ENCODE assay signal across 8 mouse cellular contexts in the genomic region with DNA sequence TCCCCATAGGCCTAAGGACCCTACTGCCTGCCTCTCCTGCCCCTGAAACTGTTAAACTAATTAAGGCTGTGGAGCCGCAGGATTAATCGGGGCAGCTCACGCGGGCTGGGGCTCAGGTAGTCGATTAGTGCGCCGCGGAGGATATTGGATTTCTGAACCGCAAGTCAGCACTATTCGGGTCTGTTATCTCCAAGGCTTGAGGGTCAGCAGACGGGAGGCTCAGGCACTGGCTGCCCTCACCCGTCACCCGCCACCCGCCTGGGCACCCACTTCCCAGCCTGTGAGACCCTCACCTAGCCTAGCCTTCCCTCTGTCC. TPM values are rescaled to one million over a fixed set of nuclear protein-coding genes. Genes with fewer than 3 reads are reported as not detected.
DNase-seq lines count a peak whose midpoint lies in the region; ATAC-seq and TF ChIP-seq lines count a peak whose summit lies in the region.

No protein-coding gene starts in this region.

- DNase-seq in heart, postnatal 4 days = no peak
- no peak for DNase-seq in ES-E14 (ENCODE audit: low read depth, low spot score)
- DNase-seq in forebrain, postnatal 0 days = no peak
- peak; percentile 86 for DNase-seq in midbrain, embryonic 11.5 days (ENCODE audit: low spot score, missing footprints)
- no peak for DNase-seq in frontal cortex, postnatal 10 days (ENCODE audit: low spot score in 2 of 2)
- DNase-seq in left cerebral cortex, postnatal 10 days (ENCODE audit: extremely low spot score in 1 of 2, low spot score in 2 of 2) = no peak
- no peak for DNase-seq in lung, adult 18-20 months

- H3K9me3 ChIP-seq in heart, embryonic 13.5 days = no peaks in the 10 kb centered on the region
- H3K9me3 ChIP-seq in ES-E14 (ENCODE audit: control insufficient read depth, insufficient read depth, low read depth, low read length) = no peaks in the 10 kb centered on the region
- no peaks in the 10 kb centered on the region for H3K9me3 ChIP-seq in forebrain, postnatal 0 days (ENCODE audit: low read length)
- H3K9me3 ChIP-seq in midbrain, embryonic 11.5 days (ENCODE audit: control insufficient read depth, low read length) = no peaks in the 10 kb centered on the region

- H3K27me3 ChIP-seq in heart, embryonic 13.5 days (replicated peaks) = no peaks in the 10 kb centered on the region
- no peaks in the 10 kb centered on the region for H3K27me3 ChIP-seq in forebrain, postnatal 0 days (ENCODE audit: insufficient read depth, low read length)
- no peaks in the 10 kb centered on the region for H3K27me3 ChIP-seq in midbrain, embryonic 11.5 days (ENCODE audit: control insufficient read depth, insufficient read depth, low read length)

- H3K4me3 ChIP-seq in heart, embryonic 13.5 days = no peak overlapping the region
- no peak overlapping the region for H3K4me3 ChIP-seq in ES-E14 (ENCODE audit: insufficient read depth in 1 of 2, low read depth in 1 of 2, low read length in 2 of 2, poor library complexity in 1 of 2, severe bottlenecking in 1 of 2)
- H3K4me3 ChIP-seq in forebrain, postnatal 0 days (ENCODE audit: low read depth, low read length) = no peak overlapping the region
- H3K4me3 ChIP-seq in midbrain, embryonic 11.5 days (ENCODE audit: low read depth, low read length) = no peak overlapping the region

- no peak for ATAC-seq in heart, embryonic 13.5 days (ENCODE audit: extremely low read depth, insufficient number of reproducible peaks, low FRiP score, low TSS enrichment)
- ATAC-seq in forebrain, postnatal 0 days = no peak
- no peak for ATAC-seq in midbrain, embryonic 11.5 days (ENCODE audit: low FRiP score)

- peaks cover 16% of the 10 kb centered on the region for H3K36me3 ChIP-seq in heart, embryonic 13.5 days
- peaks cover 53% of the 10 kb centered on the region for H3K36me3 ChIP-seq in ES-E14 (ENCODE audit: control insufficient read depth, insufficient read depth, low read length, poor library complexity, severe bottlenecking)
- H3K36me3 ChIP-seq in forebrain, postnatal 0 days (ENCODE audit: insufficient read depth) = peaks cover 9% of the 10 kb centered on the region; the same call in 1 of the 2 replicates
- H3K36me3 ChIP-seq in midbrain, embryonic 11.5 days (ENCODE audit: control insufficient read depth, insufficient read depth, low read length) = no peaks in the 10 kb centered on the region

- in situ Hi-C loops in ES-E14 (cut with MboI; ENCODE audit: low sequenced_read_pairs in 2 of 2, unreplicated experiment in 2 of 2) = no loop called here

- H3K9ac ChIP-seq in heart, embryonic 13.5 days = peak overlapping the region; percentile 75
- peak overlapping the region; percentile 6; the same call in 1 of the 2 replicates for H3K9ac ChIP-seq in ES-E14 (ENCODE audit: insufficient read depth, low read depth, low read length, poor library complexity, severe bottlenecking)
- no peak overlapping the region for H3K9ac ChIP-seq in forebrain, postnatal 0 days
- H3K9ac ChIP-seq in midbrain, embryonic 11.5 days (ENCODE audit: low read length) = no peak overlapping the region

- intact Hi-C loops in left cerebral cortex, postnatal 10 days (cut with DNase I) = loop anchor here (2.0 kb wide), 1 partner anchor 35 kb away; no protein-coding TSS in a partner anchor

- 36% methylated on average over 14 of the region's 14 CpGs for WGBS in heart, embryonic 13.5 days
- WGBS in forebrain, postnatal 0 days = 44% methylated on average over 14 of the region's 14 CpGs
- 57% methylated on average over 14 of the region's 14 CpGs for WGBS in midbrain, embryonic 11.5 days

- H3K4me2 ChIP-seq in heart, embryonic 13.5 days = peak overlapping the region; percentile 22
- H3K4me2 ChIP-seq in forebrain, postnatal 0 days (ENCODE audit: low read depth) = no peak overlapping the region
- H3K4me2 ChIP-seq in midbrain, embryonic 11.5 days = no peak overlapping the region

- H3K27ac ChIP-seq in heart, embryonic 13.5 days (replicated peaks) = peak overlapping the region; percentile 96
- H3K27ac ChIP-seq in ES-E14 (ENCODE audit: insufficient read depth, low read depth, low read length, poor library complexity, severe bottlenecking) = no peak overlapping the region
- peak overlapping the region; percentile 29; the same call in 1 of the 2 replicates for H3K27ac ChIP-seq in forebrain, postnatal 0 days (ENCODE audit: low read depth, low read length)
- H3K27ac ChIP-seq in midbrain, embryonic 11.5 days (ENCODE audit: low read depth, low read length) = peak overlapping the region; percentile 50; the same call in 1 of the 2 replicates

- H3K4me1 ChIP-seq in heart, embryonic 13.5 days = peaks cover 99% of the 10 kb centered on the region
- H3K4me1 ChIP-seq in ES-E14 (ENCODE audit: control insufficient read depth in 2 of 2, insufficient read depth in 2 of 2, low read length in 2 of 2, poor library complexity in 1 of 2) = peaks cover 23 to 60% of the 10 kb centered on the region in 2 experiments
- peaks cover 34% of the 10 kb centered on the region for H3K4me1 ChIP-seq in forebrain, postnatal 0 days (ENCODE audit: insufficient read depth)
- H3K4me1 ChIP-seq in midbrain, embryonic 11.5 days (ENCODE audit: control insufficient read depth, insufficient read depth, low read length) = peaks cover 52% of the 10 kb centered on the region

- no peak for TF ChIP-seq CTCF in forebrain, postnatal 0 days (IDR thresholded peaks at IDR 0.05; ENCODE audit: low read depth)

TF ChIP-seq in ES-E14, 5 proteins besides CTCF, POLR2A, EP300 and RAD21:
- no peak for TF ChIP-seq HCFC1 (IDR thresholded peaks at IDR 0.05; ENCODE audit: borderline replicate concordance, insufficient read depth, low read length)
- no peak for TF ChIP-seq ZC3H11A (IDR thresholded peaks at IDR 0.05; ENCODE audit: borderline replicate concordance, low read depth, low read length)
- no peak for TF ChIP-seq ZNF384 (IDR thresholded peaks at IDR 0.05; ENCODE audit: low read depth, low read length)
- no peak for TF ChIP-seq MAFK (IDR thresholded peaks at IDR 0.05; ENCODE audit: insufficient read depth, low read depth, low read length)
- no peak for TF ChIP-seq CHD2 (IDR thresholded peaks at IDR 0.05; ENCODE audit: low read depth, low read length)
TF ChIP-seq in ES-E14: peak in this region for 0.

RNA-seq across cellular contexts. Expression of a gene that starts 40.4 kb away (rescaled TPM):
- 6.5 and 6.9 TPM in 2 replicates for polyA plus RNA-seq in heart, embryonic 13.5 days (2015; fragmentation: Nextera tagmentation; extraction: Ambion mirVana)
- total RNA-seq in heart, postnatal 4 days (2021) = 10 to 100 TPM; 41.1 to 48.7 TPM
- total RNA-seq in ES-E14 (2012; rRNA removed) = 61.8 and 88.9 TPM in 2 replicates
- total RNA-seq in forebrain, postnatal 0 days (2014; rRNA removed) = 56.7 and 82.4 TPM in 2 replicates
- polyA plus RNA-seq in forebrain, postnatal 0 days (2015; fragmentation: Nextera tagmentation; extraction: Ambion mirVana) = 7.6 and 8.4 TPM in 2 replicates
- 4.9 and 5.3 TPM in 2 replicates for polyA plus RNA-seq in midbrain, embryonic 11.5 days (2014; fragmentation: Nextera tagmentation; extraction: Ambion mirVana)
- 10 to 100 TPM; 70.0 to 71.1 TPM for total RNA-seq in left cerebral cortex, postnatal 10 days (2021)

Comparison
In these comparisons a context has a peak if more than half of its experiments do, and no peak if none do; other contexts are left out.
1. H3K9ac ChIP-seq: peak in heart, embryonic 13.5 days (single experiment) and ES-E14 (single experiment); none in forebrain, postnatal 0 days (single experiment) and midbrain, embryonic 11.5 days (single experiment).